Mouse (Mus musculus): Measurements from ENCODE around the gene Gprin1.

DNA sequence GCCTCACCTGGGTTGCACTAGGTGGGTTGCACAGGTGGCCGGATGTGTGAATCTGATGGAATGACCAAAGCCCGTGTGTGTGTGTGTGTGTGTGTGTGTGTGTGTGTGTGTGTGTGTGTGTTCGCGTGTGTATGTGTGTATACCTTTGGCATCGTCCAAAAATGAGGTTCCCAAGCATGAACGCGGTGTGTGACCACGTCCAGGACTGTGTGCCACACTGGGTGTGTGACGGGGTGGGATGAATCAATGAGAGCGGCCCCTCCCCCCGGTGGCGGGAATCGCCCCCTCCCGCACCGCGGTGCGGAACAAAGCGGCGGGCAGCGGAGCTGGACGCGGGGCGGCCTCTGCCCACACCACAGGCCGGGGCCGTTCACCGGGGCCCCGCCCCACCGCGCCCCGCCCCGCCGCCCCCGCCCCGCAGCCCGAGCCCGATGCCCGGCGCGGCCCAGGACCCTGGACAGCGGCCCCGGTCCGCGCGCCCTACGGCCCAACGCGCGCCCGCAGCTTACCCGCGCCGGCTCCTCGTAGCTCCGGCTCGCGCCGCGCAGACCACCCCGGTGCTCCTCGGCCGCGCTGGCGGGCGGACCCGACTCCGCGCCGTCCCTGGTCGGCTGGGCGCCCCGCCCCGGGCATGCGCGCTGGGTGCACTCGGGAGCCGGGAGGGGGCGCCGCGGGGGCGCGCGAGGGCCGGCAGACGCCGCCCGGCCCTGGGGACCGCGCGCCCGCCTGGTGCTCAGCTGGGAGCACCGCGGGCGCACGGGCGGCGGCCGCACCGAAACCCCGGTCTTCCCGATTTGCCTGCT lies 412 bp downstream of the Gprin1 start:
- TF ChIP-seq GATA1 (IDR thresholded peaks at IDR 0.05; ENCODE audit: low read length) (no peak), TAL1 (IDR thresholded peaks at IDR 0.05; ENCODE audit: low read length) (no peak)

Data from erythroblast, embryonic 14.5 days (primary cell).